Mouse (Mus musculus): ENCODE results near the gene Rbm42.

- TF ChIP-seq CTCF (IDR thresholded peaks at IDR 0.05; ENCODE audit: borderline replicate concordance, insufficient read depth, low read length), result no peak
- TF ChIP-seq POLR2A (IDR thresholded peaks at IDR 0.05; ENCODE audit: low read depth, low read length), result no peak
Measured at GRCm38 (mm10) chr7:30604424-30604823, 45.7 kb downstream of the Rbm42 start.
